Mouse (Mus musculus) forebrain, embryonic 16.5 days (tissue): ENCODE results near the gene Cd320. TPM values are rescaled to one million over a fixed set of nuclear protein-coding genes. Genes with fewer than 3 reads are reported as not detected.

ENCODE experiments used
- ATAC-seq: fragments of 200-750 bp; cut with Nextera tagmentation; 2 replicates; pipeline ENCODE4 v1.8.0; 2017; ENCODE audit warnings: mild to moderate bottlenecking, moderate library complexity
- H3K27ac ChIP-seq: fragments of 300-500 bp; sonication (generic); 2 replicates; pipeline ENCODE4 v1.5.1; 2014; ENCODE audit warnings: low read length, control low read depth
- H3K27me3 ChIP-seq: fragments of 300-500 bp; sonication (generic); replicated peaks from 2 replicates; pipeline ENCODE4 v1.6.1; 2014; ENCODE audit warnings: low read length; ENCODE audit not compliant: control insufficient read depth, insufficient read depth
- H3K36me3 ChIP-seq: fragments of 300-500 bp; sonication (generic); 2 replicates; pipeline ENCODE4 v1.6.1; 2014; ENCODE audit not compliant: control insufficient read depth, insufficient read depth
- H3K4me1 ChIP-seq: fragments of 300-500 bp; sonication (generic); replicated peaks from 2 replicates; pipeline ENCODE4 v1.6.1; 2014; ENCODE audit warnings: low read length; ENCODE audit not compliant: control insufficient read depth, insufficient read depth
- H3K4me2 ChIP-seq: fragments of 300-500 bp; sonication (generic); 2 replicates; pipeline ENCODE4 v1.6.1; 2014; ENCODE audit warnings: mild to moderate bottlenecking, low read length, control low read depth
- H3K4me3 ChIP-seq: fragments of 300-500 bp; sonication (generic); replicated peaks from 2 replicates; pipeline ENCODE4 v1.5.1; 2014; ENCODE audit warnings: mild to moderate bottlenecking, low read length, control low read depth
- H3K9ac ChIP-seq: fragments of 300-500 bp; sonication (generic); replicated peaks from 2 replicates; pipeline ENCODE4 v1.6.1; 2014; ENCODE audit warnings: low read depth, low read length, control low read depth
- H3K9me3 ChIP-seq: fragments of 300-500 bp; sonication (generic); 2 replicates; pipeline ENCODE4 v1.6.1; 2016; ENCODE audit warnings: low read length; ENCODE audit not compliant: control insufficient read depth
- WGBS: fragments of 180-500 bp; shearing (Covaris S2); extraction: QIAGEN DNeasy Blood & Tissue Kit; methylation state at CpG from one replicate; pipeline ENCODE4 v1.1.7; 2014; 5-methylcytosine and 5-hydroxymethylcytosine counted together
- polyA plus RNA-seq: library from polyadenylated mRNA; unstranded; fragments of >200 nt; fragmentation: Nextera tagmentation; extraction: Ambion mirVana; gene quantifications from 2 replicates; pipeline ENCODE4 v1.2.1, GENCODE M21; 2015

Gene Cd320
- polyA plus RNA-seq, 1 experiment from 2014 or later: 62.0 TPM

DNA sequence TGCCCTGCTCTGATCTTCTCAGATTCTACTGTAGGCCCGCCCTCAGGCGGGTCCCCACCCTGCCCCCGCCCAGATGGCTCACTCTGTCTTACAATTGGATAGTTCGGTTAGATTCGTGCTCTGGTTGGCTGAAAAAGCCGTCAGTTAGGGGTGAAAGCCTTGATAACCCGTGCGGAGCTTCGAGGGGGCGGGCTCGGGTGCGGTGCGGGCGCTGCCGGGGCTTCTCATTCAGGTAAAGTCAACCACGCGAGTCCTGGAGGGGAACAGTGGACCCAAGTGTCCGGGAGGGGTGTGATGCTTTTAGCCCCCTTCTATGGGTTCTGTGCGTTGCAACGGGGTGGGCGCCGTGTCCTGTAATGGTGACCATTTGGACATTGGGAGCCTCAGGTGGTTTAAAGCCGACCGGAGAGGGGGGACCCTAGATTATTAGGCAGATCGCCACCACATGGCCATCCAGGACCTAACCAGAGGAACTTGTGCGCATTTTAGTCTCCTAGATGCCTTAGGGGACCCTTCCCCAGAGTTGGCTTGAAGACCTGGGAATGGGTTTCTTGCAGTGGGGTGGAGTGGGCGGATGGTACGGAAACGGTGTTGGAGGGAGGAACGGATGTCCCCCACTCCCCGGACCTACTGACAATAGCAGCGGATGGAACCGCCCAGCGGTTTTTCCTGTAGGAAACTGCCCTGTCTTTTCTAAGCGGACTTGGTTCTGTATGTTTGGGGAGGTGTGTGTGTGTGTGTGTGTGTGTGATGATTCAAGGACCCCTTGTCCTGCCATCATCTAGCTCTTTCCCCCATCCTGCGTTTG lies 32.4 kb upstream of the Cd320 start, which contains the start of gene Kank3:
Gene Kank3 (plus strand): TSS at position 186 of the 808 bp plus-strand sequence.
- no peak within 1 kb of the TSS for H3K27ac ChIP-seq
- peaks cover 13% of the 10 kb centered on the region; the same call in 1 of the 2 replicates for H3K27me3 ChIP-seq
- no peaks in the 10 kb centered on the region for H3K9me3 ChIP-seq
- H3K4me1 ChIP-seq: peaks cover 6% of the 10 kb centered on the region; the same call in 1 of the 2 replicates
- H3K4me3 ChIP-seq: peak within 1 kb of the TSS; percentile 50
- ATAC-seq: peak; percentile 99
- peak within 1 kb of the TSS; percentile 71 for H3K4me2 ChIP-seq
- WGBS: 1% methylated on average over 36 of the region's 36 CpGs
- H3K9ac ChIP-seq: peak within 1 kb of the TSS; percentile 48
- no peaks in the 10 kb centered on the region for H3K36me3 ChIP-seq

DNA sequence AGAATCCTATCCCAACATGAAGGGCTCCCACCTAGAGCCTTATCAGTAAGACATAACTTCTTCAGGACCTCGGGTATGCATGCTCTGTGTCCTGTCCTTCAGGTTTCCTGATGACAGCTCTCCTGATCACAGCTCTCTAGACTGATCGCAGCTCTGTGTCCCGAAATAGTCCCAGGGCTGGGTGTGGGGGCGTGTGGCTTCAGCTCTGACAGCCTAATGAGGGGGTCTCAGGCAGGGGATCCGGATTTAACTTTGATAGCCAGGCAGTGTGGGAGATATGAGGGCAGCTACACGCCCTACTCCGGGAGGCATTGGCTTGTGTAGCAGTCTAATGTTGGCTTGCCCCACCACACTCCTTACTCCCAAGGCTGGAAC lies 31.8 kb upstream of the Cd320 start:
- 0 out of 2 replicates have a peak overlapping the region, but pooled peaks have one; percentile 17 for H3K9ac ChIP-seq

DNA sequence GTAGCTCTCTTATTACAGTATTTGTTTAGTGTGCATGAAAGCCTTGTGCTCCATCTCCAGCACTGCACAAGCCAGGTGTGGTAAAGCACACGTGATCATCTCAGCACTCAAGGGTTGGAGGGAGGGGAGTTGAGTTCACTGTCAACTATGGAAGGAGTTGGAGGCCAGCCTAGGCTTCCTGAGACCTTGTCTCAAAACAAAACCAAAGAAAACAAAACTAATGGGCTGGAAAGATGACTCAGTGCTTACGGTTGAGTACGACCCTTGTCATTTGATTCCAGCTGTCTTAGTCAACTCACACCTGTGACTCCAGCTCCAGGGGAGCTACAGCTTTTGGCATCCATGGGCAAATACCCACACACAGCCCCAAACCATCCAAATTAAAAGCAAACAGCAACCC lies 30.4 kb upstream of the Cd320 start:
- Histone ChIP-seq H3K4me2 (no peak overlapping the region), H3K4me1 (peaks cover 12% of the 10 kb centered on the region), H3K9ac (no peak overlapping the region), H3K27me3 (peaks cover 10% of the 10 kb centered on the region; the same call in 1 of the 2 replicates), H3K4me3 (no peak overlapping the region), H3K27ac (no peak overlapping the region), H3K36me3 (no peaks in the 10 kb centered on the region), H3K9me3 (no peaks in the 10 kb centered on the region)
- WGBS: 57% methylated on average over 3 of the region's 3 CpGs
- ATAC-seq: no peak

More for the DNA sequence above, 31.8 kb upstream of the Cd320 start:
- H3K4me2 ChIP-seq: peak overlapping the region; percentile 71
- peaks cover 13% of the 10 kb centered on the region; the same call in 1 of the 2 replicates for H3K27me3 ChIP-seq
- H3K36me3 ChIP-seq: no peaks in the 10 kb centered on the region
- no peaks in the 10 kb centered on the region for H3K9me3 ChIP-seq
- peak overlapping the region; percentile 50 for H3K4me3 ChIP-seq
- 28% methylated on average over 7 of the region's 7 CpGs for WGBS
- no peak overlapping the region for H3K27ac ChIP-seq
- no peak for ATAC-seq
- H3K4me1 ChIP-seq: peaks cover 6% of the 10 kb centered on the region; the same call in 1 of the 2 replicates

DNA sequence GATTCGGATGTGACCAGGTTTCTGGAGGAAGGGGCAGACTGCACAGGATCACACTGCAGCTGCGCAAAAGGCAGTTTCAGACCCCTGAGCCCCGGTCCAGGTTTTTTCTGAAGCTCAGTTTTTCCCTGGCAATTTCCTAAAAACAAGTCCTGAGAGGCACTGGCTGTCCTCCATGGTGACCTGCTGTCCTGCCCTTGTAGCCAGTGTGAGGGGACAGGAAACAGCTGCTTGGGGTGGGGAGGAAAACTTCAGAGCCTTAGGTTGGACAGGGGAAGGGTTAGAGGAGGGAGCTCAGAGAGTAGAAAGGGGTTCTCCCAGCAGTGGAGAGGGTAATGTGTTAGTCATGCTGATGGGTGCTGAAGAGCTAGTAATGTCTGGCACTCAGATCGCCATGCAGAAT lies 29.9 kb upstream of the Cd320 start:
- Histone ChIP-seq H3K4me3 (no peak overlapping the region), H3K36me3 (no peaks in the 10 kb centered on the region), H3K9ac (no peak overlapping the region), H3K9me3 (no peaks in the 10 kb centered on the region), H3K4me2 (no peak overlapping the region), H3K27me3 (peaks cover 10% of the 10 kb centered on the region; the same call in 1 of the 2 replicates), H3K4me1 (peaks cover 15% of the 10 kb centered on the region), H3K27ac (no peak overlapping the region)
- no peak for ATAC-seq
- WGBS: 73% methylated on average over 4 of the region's 4 CpGs

DNA sequence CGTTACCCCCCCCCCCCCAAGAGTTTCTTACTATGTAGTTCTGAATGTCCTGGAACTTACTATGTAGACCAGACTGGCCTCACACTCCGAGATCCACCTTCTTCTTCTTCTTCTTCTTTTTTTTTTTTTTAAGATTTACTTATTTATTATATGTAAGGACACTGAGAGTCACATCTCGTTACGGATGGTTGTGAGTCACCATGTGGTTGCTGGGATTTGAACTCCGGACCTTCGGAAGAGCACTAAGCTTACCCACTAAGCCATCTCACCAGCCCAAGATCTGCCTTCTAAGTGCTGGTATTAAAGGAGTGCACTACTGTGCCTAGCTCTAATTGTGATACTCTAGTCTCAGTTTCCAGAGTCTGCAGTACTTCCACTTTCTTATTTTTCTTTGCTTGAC lies 27.5 kb upstream of the Cd320 start:
- Histone ChIP-seq H3K36me3 (peaks cover 3% of the 10 kb centered on the region; the same call in 1 of the 2 replicates), H3K4me2 (no peak overlapping the region), H3K9ac (no peak overlapping the region), H3K4me3 (no peak overlapping the region), H3K4me1 (peaks cover 23% of the 10 kb centered on the region), H3K27ac (no peak overlapping the region), H3K27me3 (peaks cover 8% of the 10 kb centered on the region; the same call in 1 of the 2 replicates), H3K9me3 (no peaks in the 10 kb centered on the region)
- 96% methylated on average over 5 of the region's 6 CpGs for WGBS
- no peak for ATAC-seq

DNA sequence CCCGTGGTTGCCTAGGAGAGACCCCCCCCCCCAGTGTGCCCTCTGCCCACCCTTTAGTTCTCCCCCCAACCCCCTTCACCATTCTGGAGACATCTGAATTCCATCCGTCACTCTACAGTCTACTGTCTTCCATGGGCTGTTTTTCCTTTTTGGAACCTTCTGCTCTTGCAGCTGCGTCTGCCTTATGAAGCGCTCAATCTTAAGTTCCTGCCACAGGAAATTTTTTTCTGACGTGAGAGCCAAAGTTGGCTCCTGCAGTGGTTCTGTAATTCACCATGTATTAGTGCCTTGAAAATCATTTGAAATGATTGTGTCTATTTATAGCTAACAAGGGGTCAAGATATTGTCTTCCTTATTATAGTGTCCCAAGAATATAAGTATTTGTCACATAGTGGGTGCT lies 26.3 kb upstream of the Cd320 start:
- H3K36me3 ChIP-seq: peaks cover 14% of the 10 kb centered on the region
- H3K4me1 ChIP-seq: peaks cover 17% of the 10 kb centered on the region
- peak overlapping the region; percentile 63 for H3K4me3 ChIP-seq
- 56% methylated on average over 5 of the region's 5 CpGs for WGBS
- H3K27me3 ChIP-seq: no peaks in the 10 kb centered on the region
- no peaks in the 10 kb centered on the region for H3K9me3 ChIP-seq
- H3K9ac ChIP-seq: no peak overlapping the region
- no peak for ATAC-seq
- peak overlapping the region; percentile 95 for H3K4me2 ChIP-seq
- H3K27ac ChIP-seq: peak overlapping the region; percentile 90; the same call in 1 of the 2 replicates

DNA sequence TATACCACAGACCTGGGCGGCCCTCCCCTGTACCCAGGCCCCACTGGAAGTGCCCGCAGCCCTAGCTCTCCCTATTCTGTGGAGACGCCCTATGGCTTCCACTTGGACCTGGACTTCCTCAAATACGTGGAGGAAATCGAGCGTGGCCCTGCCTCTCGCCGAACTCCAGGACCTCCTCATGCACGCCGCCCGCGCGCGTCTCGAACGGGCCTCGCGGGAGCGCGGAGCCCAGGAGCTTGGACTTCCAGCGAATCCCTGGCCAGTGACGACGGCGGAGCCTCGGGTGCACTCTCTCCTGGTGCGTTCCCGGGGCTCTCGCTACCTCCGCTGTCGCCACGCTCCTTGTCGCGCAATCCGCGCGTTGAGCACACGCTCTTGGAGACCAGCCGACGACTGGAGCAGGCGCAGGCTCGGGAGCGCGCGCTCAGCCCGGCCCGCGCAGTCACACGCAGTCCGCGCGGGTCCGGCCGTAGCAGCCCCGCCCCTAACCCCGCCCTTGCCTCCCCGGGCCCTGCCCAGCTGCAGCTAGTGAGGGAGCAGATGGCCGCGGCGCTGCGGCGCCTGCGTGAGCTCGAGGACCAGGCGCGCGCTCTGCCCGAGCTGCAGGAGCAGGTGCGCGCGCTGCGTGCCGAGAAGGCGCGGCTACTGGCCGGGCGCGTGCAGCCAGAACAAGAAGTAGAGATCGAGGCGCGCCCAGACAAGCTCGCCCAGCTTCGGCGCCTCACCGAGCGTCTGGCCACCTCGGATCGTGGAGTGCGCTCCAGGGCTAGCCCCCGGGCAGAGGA lies 25.5 kb upstream of the Cd320 start:
- ATAC-seq: peak; percentile 97
- WGBS: 1% methylated on average over 88 of the region's 89 CpGs
- peak overlapping the region; percentile 63 for H3K4me3 ChIP-seq

DNA sequence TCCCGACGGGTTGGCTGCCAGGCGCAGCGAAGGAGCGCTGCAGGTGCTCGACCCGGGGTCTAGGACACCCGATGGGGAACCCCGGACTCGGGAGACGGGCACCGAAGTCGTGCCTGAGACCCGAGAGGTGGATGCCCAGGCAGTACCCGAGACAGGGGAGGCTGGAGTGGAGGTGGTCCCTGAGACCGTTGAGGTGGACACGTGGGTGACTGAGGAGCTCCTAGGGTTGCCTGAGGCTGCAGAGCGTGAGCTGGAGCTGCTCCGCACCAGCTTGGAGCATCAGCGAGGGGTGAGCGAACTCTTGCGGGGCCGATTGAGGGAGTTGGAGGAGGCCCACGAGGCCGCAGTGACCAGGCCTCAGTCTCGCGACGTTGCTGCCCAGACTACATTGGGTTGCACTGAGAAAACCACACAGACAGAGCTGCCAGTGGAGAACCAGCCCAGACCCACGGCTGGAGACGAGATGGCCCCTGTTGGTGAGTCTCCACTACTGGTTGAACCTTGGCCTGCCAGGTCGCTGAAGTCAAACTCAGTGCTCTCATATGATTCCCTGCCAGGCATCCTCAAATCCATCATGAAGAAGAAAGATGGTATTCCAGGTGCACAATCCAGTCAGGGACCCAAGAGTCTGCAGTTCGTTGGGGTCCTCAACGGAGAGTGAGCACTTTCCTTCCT lies 24.8 kb upstream of the Cd320 start:
- H3K4me2 ChIP-seq: peak overlapping the region; percentile 95
- no peaks in the 10 kb centered on the region for H3K27me3 ChIP-seq
- H3K4me1 ChIP-seq: peaks cover 27% of the 10 kb centered on the region
- peak overlapping the region; percentile 90 for H3K27ac ChIP-seq
- no peaks in the 10 kb centered on the region for H3K9me3 ChIP-seq
- H3K9ac ChIP-seq: peak overlapping the region; percentile 92
- peak; percentile 42; the same call in 1 of the 2 replicates for ATAC-seq
- WGBS: 15% methylated on average over 33 of the region's 33 CpGs
- H3K36me3 ChIP-seq: peaks cover 19% of the 10 kb centered on the region
- peak overlapping the region; percentile 63 for H3K4me3 ChIP-seq

More for the DNA sequence above, 25.5 kb upstream of the Cd320 start:
- no peaks in the 10 kb centered on the region for H3K9me3 ChIP-seq
- H3K9ac ChIP-seq: peak overlapping the region; percentile 92
- no peaks in the 10 kb centered on the region for H3K27me3 ChIP-seq
- peak overlapping the region; percentile 95 for H3K4me2 ChIP-seq
- peaks cover 19% of the 10 kb centered on the region for H3K36me3 ChIP-seq
- H3K4me1 ChIP-seq: peaks cover 20% of the 10 kb centered on the region
- peak overlapping the region; percentile 90 for H3K27ac ChIP-seq
